Mouse (Mus musculus) lung, postnatal 10 days (tissue): ENCODE measurements at regions not wholly inside any gene's neighbourhood (a gene's known extent, or its start where the extent isn't known, plus 50 kb on each side); places are given as distances from the start of the nearest gene placed in this dataset.

Experiments used
- DNase-seq: peaks from one replicate; pipeline ENCODE4 v3.0.0; 2021

- DNase-seq, result peak; percentile 93
These were observed 100.7 kb downstream of the Chic2 start for GRCm38 (mm10) chr5:74943737-74944403.

- DNase-seq, result no peak
These were observed 103.1 kb downstream of the Chic2 start for GRCm38 (mm10) chr5:74941426-74941825.

- DNase-seq, result no peak
These were observed 107.1 kb downstream of the Chic2 start for GRCm38 (mm10) chr5:74937416-74937940.

- DNase-seq, result no peak
These were observed 108.5 kb downstream of the Chic2 start for GRCm38 (mm10) chr5:74936087-74936486.

GRCm38 (mm10) chr5:74935676-74936075 is 108.9 kb downstream of the Chic2 start:
- DNase-seq, result no peak

GRCm38 (mm10) chr5:74933276-74933675 is 111.3 kb downstream of the Chic2 start:
- no peak for DNase-seq

- DNase-seq, result peak; percentile 53
These were observed 112.4 kb downstream of the Chic2 start for GRCm38 (mm10) chr5:74932206-74932605.

- no peak for DNase-seq
These were observed 112.8 kb downstream of the Chic2 start for GRCm38 (mm10) chr5:74931765-74932164.

GRCm38 (mm10) chr5:74927543-74927942 is 117.0 kb downstream of the Chic2 start:
- no peak for DNase-seq

- DNase-seq, result no peak
These were observed 118.8 kb downstream of the Chic2 start for GRCm38 (mm10) chr5:74925769-74926168.

- no peak for DNase-seq
These were observed 120.5 kb downstream of the Chic2 start for GRCm38 (mm10) chr5:74924031-74924533.

GRCm38 (mm10) chr5:74923337-74923736 is 121.2 kb downstream of the Chic2 start:
- peak; percentile 54 for DNase-seq

GRCm38 (mm10) chr5:74922881-74923280 is 121.7 kb downstream of the Chic2 start:
- no peak for DNase-seq

- no peak for DNase-seq
These were observed 123.6 kb downstream of the Chic2 start for GRCm38 (mm10) chr5:74920939-74921338.

GRCm38 (mm10) chr5:74920490-74920889 is 124.1 kb downstream of the Chic2 start:
- DNase-seq, result no peak

GRCm38 (mm10) chr5:74905504-74906061 is 139.0 kb downstream of the Chic2 start:
- DNase-seq, result no peak

- DNase-seq, result peak; percentile 32
These were observed 139.6 kb downstream of the Chic2 start for GRCm38 (mm10) chr5:74904927-74905503.

GRCm38 (mm10) chr5:74904327-74904726 is 140.2 kb downstream of the Chic2 start:
- DNase-seq, result peak; percentile 21

- no peak for DNase-seq
These were observed 140.9 kb downstream of the Chic2 start for GRCm38 (mm10) chr5:74903711-74904110.

GRCm38 (mm10) chr5:74897133-74897532 is 147.4 kb downstream of the Chic2 start:
- no peak for DNase-seq

GRCm38 (mm10) chr5:74893276-74893675 is 151.3 kb downstream of the Chic2 start:
- DNase-seq, result no peak

- no peak for DNase-seq
These were observed 153.0 kb downstream of the Chic2 start for GRCm38 (mm10) chr5:74891541-74891940.

- no peak for DNase-seq
These were observed 155.6 kb downstream of the Chic2 start for GRCm38 (mm10) chr5:74888934-74889333.

GRCm38 (mm10) chr5:74885958-74886357 is 158.6 kb downstream of the Chic2 start:
- no peak for DNase-seq
